Mouse (Mus musculus): Measurements from ENCODE around the gene Slfn2. TPM values are rescaled to one million over a fixed set of nuclear protein-coding genes. Genes with fewer than 3 reads are reported as not detected.

Gene Slfn2
- polyA plus RNA-seq, 1 experiment from 2014 or later: 0.10 TPM

DNA sequence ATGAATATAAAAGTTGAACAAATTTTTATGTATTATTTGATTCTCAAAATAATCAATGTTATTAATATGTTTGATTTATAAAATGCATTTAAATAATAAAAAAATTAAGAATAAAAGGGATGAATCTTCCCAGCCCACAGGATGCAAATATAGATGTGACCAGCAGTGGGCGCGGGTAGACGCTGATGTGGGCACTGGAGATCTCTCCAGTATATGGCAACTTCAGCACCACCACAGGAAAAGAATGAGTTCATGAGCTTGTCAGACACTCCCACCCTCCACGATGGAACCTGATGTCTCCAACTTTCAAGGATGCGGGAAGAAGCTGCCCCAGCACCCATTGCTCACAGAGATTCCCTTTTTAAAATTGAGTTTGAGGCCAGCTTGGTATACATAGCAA, 7.0 kb upstream of the Slfn2 start:
- peaks cover 3% of the 10 kb centered on the region for H3K27me3 ChIP-seq
- in situ Hi-C loops (cut with MboI; ENCODE audit: low pct_unique_long_range_greater_than_20kb): no loop called here
- ChIA-PET CTCF (no interaction called here), POLR2A (no interaction called here)
- no peak for DNase-seq (ENCODE audit: low read depth, low spot score)
- ATAC-seq: peak; percentile 54
- peak; percentile 79 for TF ChIP-seq CTCF (IDR thresholded peaks at IDR 0.05)

GRCm38 (mm10) chr11:83060412-83061020, 4.4 kb upstream of the Slfn2 start:
- peaks cover 6% of the 10 kb centered on the region for H3K27me3 ChIP-seq
- POLR2A ChIA-PET: no interaction called here
- CTCF ChIA-PET: no interaction called here
- in situ Hi-C loops (cut with MboI; ENCODE audit: low pct_unique_long_range_greater_than_20kb): no loop called here
- no peak for DNase-seq (ENCODE audit: low read depth, low spot score)
- no peak for ATAC-seq
- no peak for TF ChIP-seq CTCF (IDR thresholded peaks at IDR 0.05)

DNA sequence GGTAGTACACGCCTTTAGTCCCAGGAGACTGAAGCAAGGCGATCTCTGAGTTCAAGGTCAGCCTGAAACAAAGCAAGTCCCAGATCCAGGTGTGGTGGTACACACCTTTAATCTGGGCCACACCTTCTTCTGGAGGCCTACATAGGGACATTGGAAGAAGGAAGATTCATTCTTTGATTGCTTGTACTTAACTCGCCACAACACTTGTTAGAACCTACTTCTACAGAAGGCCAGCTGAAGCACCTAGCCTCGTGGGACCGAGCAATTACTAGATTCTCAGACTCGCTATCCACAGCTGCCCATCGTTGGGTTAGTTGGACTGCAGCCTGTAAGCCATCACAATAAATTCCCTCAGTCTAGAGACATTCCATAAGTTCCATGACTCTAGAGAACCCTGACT, 3.1 kb upstream of the Slfn2 start:
- peaks cover 6% of the 10 kb centered on the region for H3K27me3 ChIP-seq
- CTCF ChIA-PET: no interaction called here
- POLR2A ChIA-PET: no interaction called here
- no peak for TF ChIP-seq CTCF (IDR thresholded peaks at IDR 0.05)
- no peak for ATAC-seq
- in situ Hi-C loops (cut with MboI; ENCODE audit: low pct_unique_long_range_greater_than_20kb): no loop called here
- no peak for DNase-seq (ENCODE audit: low read depth, low spot score)

GRCm38 (mm10) chr11:83063126-83063525, 1.8 kb upstream of the Slfn2 start:
- DNase-seq (ENCODE audit: low read depth, low spot score) (no peak), ATAC-seq (no peak)
- H3K27me3 ChIP-seq: peaks cover 6% of the 10 kb centered on the region
- CTCF ChIA-PET: no interaction called here
- in situ Hi-C loops (cut with MboI; ENCODE audit: low pct_unique_long_range_greater_than_20kb): no loop called here
- POLR2A ChIA-PET: no interaction called here
- TF ChIP-seq CTCF (IDR thresholded peaks at IDR 0.05): no peak

DNA sequence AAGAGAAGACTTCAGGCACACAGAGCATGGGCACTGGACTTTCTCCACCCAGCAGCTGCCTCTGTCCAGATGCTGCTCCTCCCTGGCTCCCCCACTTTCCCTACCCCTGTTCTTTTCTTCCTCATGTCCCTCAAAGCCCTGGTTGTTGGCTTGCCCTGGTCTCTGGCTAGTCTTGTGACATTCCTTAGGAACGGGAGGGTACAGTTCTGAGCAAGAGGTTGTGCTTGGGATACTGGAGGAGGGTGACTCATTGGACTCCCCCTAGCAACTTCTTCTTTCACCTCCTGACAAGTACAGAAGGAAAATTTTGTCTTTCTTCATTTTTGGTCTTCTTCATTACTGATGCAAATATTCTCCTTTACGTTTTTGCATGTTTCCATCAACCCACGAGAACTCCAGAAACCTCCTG, 967 bp upstream of the Slfn2 start:
- no peak for TF ChIP-seq CTCF (IDR thresholded peaks at IDR 0.05)
- ChIA-PET POLR2A (no interaction called here), CTCF (no interaction called here)
- in situ Hi-C loops (cut with MboI; ENCODE audit: low pct_unique_long_range_greater_than_20kb): no loop called here
- DNase-seq (ENCODE audit: low read depth, low spot score) (no peak), ATAC-seq (no peak)
- H3K27me3 ChIP-seq: peaks cover 6% of the 10 kb centered on the region

GRCm38 (mm10) chr11:83065441-83066344, 781 bp downstream of the Slfn2 start:
- POLR2A ChIA-PET: no interaction called here
- DNase-seq (ENCODE audit: low read depth, low spot score): no peak
- TF ChIP-seq CTCF (IDR thresholded peaks at IDR 0.05): no peak
- in situ Hi-C loops (cut with MboI; ENCODE audit: low pct_unique_long_range_greater_than_20kb): no loop called here
- peaks cover 3% of the 10 kb centered on the region for H3K27me3 ChIP-seq
- CTCF ChIA-PET: no interaction called here
- no peak for ATAC-seq

DNA sequence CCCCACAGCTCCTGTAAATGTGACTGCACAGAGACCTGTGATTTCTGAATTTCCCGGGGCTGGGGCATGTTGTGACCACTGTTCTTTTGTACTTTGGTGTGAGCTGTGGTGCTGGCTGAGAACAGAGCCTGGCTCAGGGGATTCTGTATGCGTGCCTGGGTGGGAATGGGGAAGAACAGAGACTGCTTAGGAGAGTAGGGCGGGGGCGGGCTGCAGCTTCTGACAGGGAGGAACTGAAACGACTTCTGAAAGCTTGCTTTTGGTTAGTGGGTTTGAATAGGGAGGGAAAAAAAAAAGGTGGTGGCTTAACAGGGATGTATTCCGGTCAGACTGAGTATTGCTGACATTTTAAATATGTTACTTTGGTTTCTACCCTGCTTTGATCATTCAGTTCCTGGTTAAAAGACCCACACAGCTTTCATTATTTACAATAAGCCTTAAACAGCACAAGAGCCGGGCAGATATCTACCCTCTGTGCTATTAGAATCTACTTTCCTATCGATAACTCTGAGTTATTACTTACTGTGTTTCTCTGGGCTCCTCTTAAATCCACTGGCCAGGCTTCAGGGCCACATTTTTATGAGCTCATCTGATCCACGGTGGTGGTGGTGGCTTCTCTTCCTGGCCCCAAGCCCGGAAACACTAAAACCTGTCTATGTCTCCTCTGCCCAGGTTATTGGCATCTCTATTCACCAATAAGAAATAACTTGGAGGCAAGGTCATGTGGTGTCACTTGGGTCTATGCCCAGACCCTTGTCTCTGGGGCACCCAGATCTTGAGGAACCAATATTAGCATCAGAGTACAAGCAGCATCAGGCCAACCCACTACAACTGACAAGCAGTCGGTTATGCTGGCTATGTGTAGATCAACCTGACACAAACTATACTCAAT, 2.0 kb downstream of the Slfn2 start:
- no peak for TF ChIP-seq CTCF (IDR thresholded peaks at IDR 0.05)

DNA sequence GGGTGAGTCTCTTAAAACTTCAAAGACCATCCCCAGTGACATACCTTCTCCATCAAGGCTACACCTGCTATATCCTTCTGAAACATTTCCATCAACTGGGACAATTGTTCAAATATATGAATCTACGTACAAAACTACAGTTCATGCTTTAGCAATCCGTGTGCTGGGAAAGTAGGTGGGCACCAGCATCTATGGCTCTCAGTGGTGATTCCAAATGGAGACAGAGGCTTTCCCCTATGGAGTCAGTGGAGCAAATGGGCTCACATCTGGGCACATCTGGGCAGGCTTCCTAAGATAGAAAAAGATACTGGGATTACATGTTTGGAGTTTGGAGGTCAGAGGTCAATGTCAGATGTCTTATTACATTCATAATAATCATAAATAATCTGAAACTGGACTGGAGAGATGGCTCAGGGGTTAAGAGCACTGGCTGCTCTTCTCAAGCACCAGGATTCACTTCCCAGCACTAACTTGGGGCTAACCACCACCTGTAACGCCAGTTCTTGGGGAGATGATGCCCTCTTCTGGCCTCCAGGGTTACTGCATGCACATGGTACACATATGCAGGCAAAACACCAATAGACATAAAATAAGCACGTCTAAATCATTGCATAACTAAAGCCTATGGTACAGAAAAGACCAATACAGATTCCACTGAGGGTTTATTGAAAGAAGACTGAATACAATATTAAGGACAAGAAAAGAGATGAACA, 3.2 kb downstream of the Slfn2 start:
- ATAC-seq: no peak
- peaks cover 3% of the 10 kb centered on the region for H3K27me3 ChIP-seq
- peak; percentile 43 for TF ChIP-seq CTCF (IDR thresholded peaks at IDR 0.05)
- CTCF ChIA-PET: no interaction called here
- in situ Hi-C loops (cut with MboI; ENCODE audit: low pct_unique_long_range_greater_than_20kb): no loop called here
- DNase-seq (ENCODE audit: low read depth, low spot score): no peak
- POLR2A ChIA-PET: no interaction called here

More for the DNA sequence above, 2.0 kb downstream of the Slfn2 start:
- peaks cover 3% of the 10 kb centered on the region for H3K27me3 ChIP-seq
- in situ Hi-C loops (cut with MboI; ENCODE audit: low pct_unique_long_range_greater_than_20kb): no loop called here
- DNase-seq (ENCODE audit: low read depth, low spot score) (no peak), ATAC-seq (no peak)
- ChIA-PET POLR2A (no interaction called here), CTCF (no interaction called here)

DNA sequence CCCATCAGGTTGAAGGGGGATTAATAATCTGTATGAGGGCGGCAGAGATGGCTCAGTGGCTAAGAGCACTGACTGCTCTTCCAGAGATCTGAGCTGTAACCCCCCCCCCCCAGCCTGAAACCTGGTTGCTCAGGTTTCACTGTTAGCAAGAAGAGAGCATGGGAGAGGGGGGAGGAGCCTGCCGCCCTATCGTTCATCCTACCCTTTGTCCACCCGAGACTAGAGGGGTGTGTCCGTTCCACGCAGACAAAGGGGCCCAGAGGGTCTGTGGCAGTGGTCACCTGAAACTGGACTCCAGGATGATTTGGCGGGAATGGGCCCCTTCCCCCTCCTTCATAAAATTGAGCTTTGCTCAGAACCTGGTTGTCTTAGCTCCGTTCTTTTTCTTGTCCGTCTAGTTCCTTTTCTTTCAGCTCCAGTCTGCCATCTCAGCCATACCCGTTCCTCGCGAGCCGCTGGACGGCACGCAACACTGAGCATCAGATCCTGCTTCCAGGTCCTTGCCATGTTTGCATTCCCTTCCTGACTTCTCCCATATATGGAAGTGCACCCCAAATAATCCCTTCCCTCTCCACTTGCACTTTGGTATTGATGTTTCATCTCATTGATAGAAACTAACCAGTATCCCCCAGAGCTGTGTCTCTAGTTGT, 5.5 kb downstream of the Slfn2 start:
- TF ChIP-seq CTCF (IDR thresholded peaks at IDR 0.05): no peak
- POLR2A ChIA-PET: no interaction called here
- no peaks in the 10 kb centered on the region for H3K27me3 ChIP-seq
- in situ Hi-C loops (cut with MboI; ENCODE audit: low pct_unique_long_range_greater_than_20kb): no loop called here
- DNase-seq (ENCODE audit: low read depth, low spot score) (no peak), ATAC-seq (no peak)
- CTCF ChIA-PET: no interaction called here
